Mouse (Mus musculus) B cell, adult (primary cell): ENCODE measurements around the gene Itm2c. TPM values are rescaled to one million over a fixed set of nuclear protein-coding genes. Genes with fewer than 3 reads are reported as not detected.

Experiments
- total RNA-seq: library from RNA; stranded (reverse); gene quantifications from 4 replicates; pipeline ENCODE4 v1.2.4, GENCODE M21; 2023; ENCODE audit not compliant: inconsistent age

Itm2c gene
- 19.3 to 26.7 TPM (median 22.2 TPM) in 4 replicates for total RNA-seq

GRCm38 (mm10) chr1:85894231-85894747 lies at the start of gene Itm2c:
Gene Itm2c (plus strand): TSS chr1:85894281.

GRCm38 (mm10) chr1:85928057-85928687 lies 34.1 kb downstream of the Itm2c start, which contains the start of gene 4933407L21Rik:
Gene 4933407L21Rik (plus strand): TSS chr1:85928483.

Other genes with a start within 250 kb of the Itm2c start
- 457 to 554 TPM (median 488 TPM) in 4 replicates for gene Sp100, start 244.3 kb upstream of the Itm2c start, total RNA-seq
- gene A630001G21Rik, start 115.6 kb upstream of the Itm2c start, total RNA-seq = 126 to 154 TPM (median 140 TPM) in 4 replicates
- 101 to 130 TPM (median 121 TPM) in 4 replicates for gene Cab39, start 100.8 kb upstream of the Itm2c start, total RNA-seq
- 0.48 to 0.96 TPM in 2 of 4 replicates, not detected in the others for gene 4933407L21Rik, start 34.2 kb downstream of the Itm2c start, total RNA-seq
- gene Gpr55, start 66.7 kb downstream of the Itm2c start, total RNA-seq = 3.5 to 4.2 TPM (median 3.7 TPM) in 4 replicates
- not detected in 4 replicates for gene Spata3, start 122.5 kb downstream of the Itm2c start, total RNA-seq
- gene 2810459M11Rik, start 151.6 kb downstream of the Itm2c start, total RNA-seq = 0.15 TPM in 1 of 4 replicates, not detected in the others
- 52.7 to 64.9 TPM (median 58.4 TPM) in 4 replicates for gene Psmd1, start 170.1 kb downstream of the Itm2c start, total RNA-seq
- gene Htr2b, start 217.7 kb downstream of the Itm2c start, total RNA-seq = not detected in 4 replicates
- 0.96 TPM in 1 of 4 replicates, not detected in the others for gene Gm21972, start 239.4 kb downstream of the Itm2c start, total RNA-seq